Mouse (Mus musculus) layer of hippocampus, postnatal 14 days (tissue): ENCODE results near the gene Tspyl2. TPM values are rescaled to one million over a fixed set of nuclear protein-coding genes. Genes with fewer than 3 reads are reported as not detected.
A peak's percentile ranks its signal among the peaks of the same experiment; 100 is the strongest.
"Not testable (repeated sequence)": the region's sequence is repeated elsewhere in the genome, so short reads cannot be mapped to it uniquely, and the experiment has no call there.

Experiments used
- DNase-seq, 2 experiments: peaks; one replicate each; pipeline ENCODE4 v3.0.0; 2021 to 2022; ENCODE audit warnings: low spot score in 2 of 2, mixed read lengths in 1 of 2
- long read RNA-seq, 2 experiments: library from polyadenylated mRNA; stranded (forward); transcript quantifications; one replicate each; pipeline ENCODE4 v2.0.0; 2021
- total RNA-seq, 2 experiments: library from RNA; stranded (reverse); gene quantifications; 2 replicates each; pipeline ENCODE4 v1.2.3; 2021

Gene Tspyl2
- 10 to 100 TPM; 77.2 to 87.0 TPM for total RNA-seq
- long read RNA-seq, experiment 1, transcript Tspyl2-201 (7 exons, 2,696 nt): major isoform, 24 of 39 reads
- long read RNA-seq, experiment 1, partial matches to known transcripts: 1 of 39 reads
- long read RNA-seq, experiment 1, other reads (novel, unspliced or antisense): 13 of 39 reads
- long read RNA-seq, experiment 2, transcript Tspyl2-201 (7 exons, 2,696 nt): major isoform, 21 of 43 reads
- long read RNA-seq, experiment 2, partial matches to known transcripts: 2 of 43 reads
- long read RNA-seq, experiment 2, other reads (novel, unspliced or antisense): 20 of 43 reads

DNA sequence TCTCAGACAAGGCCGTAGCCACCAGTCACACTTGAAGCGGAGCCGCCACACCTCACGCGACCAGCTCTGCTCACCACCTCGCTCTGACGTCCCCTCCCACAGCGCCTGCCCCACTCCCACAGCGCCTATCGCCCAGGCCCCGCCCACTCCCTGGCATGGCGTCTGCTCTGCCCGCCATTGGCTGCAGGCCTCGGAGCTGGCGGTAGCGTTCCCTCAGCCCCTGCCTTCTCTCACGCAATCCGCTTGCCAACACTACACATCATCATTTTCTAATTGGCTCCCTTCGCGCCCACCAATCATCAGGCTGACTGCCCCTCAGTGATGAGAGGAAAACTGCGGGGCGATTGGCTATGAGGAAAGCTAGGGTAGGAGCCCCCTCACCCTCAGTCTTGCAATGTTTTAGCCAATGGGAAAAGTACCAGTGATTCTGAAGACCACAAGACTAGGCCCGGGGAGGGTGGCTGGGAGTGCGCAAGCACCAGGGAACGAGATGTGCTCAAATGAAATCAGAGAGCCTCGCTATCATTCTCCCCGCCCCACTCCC is at the start of gene Tspyl2:
Gene Tspyl2, minus strand, starts transcription at position 68 of the 544 bp plus-strand sequence.
- peak; percentile 89 to 96 for DNase-seq

DNA sequence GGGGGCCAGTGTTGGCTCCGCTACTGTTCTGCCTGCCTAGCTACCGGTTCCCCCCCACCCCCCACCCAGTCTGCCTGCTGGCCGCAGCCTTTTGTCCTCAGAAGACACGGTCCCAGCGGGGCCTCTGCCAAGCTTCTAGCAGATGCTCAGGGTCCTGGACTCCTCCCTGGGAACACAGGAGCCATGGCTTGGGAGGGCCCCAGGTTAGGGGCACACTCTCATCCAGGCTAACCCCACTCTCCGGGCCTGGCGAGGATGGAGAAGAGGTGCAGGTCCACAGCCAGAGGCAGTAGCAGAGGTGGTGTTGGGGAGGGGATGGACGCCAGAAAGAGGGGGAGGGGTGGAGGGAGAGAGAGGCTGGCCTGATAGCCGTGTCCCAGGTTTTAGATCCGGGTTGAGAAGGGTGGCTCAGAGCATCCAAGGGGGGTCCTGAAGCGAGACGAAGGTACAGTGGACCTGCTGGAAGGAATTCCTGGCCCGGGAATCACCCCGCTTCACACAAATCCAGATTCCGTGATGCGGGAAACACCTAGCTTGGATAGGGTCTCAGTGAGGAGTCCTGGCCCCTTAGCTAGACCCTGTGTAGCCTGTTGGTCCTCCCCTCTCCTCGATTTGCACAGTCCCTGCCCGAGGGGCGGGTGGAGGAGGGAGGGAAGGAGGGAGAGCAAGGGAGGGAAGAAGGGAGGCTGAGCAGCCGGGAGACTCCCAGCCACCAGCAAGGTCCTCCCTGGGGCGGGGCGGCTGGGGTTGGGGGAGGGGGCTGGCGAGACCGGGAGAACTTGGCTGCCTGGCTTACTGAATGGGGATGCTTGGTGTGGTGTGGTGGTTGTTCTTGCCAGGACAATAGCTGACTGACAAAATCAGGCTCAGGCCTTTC is 26.4 kb upstream of the Tspyl2 start, which contains the start of gene Gpr173:
Gene Gpr173, minus strand, starts transcription at position 308 of the 877 bp plus-strand sequence.
- peak; percentile 64 to 65 for DNase-seq

DNA sequence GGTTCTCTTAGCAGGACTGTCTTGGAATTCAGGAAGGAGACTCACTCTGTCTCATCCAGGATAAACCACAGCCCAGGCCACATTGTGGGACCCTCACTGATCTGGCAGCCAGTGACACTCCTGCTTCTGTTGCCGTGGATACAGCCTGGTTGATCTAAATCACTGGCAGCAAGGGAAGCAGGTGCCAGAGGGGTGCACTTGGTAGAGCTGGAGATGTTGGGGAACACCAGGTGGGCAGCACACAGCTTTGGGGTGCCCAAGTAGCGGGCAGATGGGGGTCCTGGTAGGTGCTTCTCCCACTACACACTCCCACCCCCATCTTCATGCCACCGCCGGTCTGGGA is 25.8 kb upstream of the Tspyl2 start:
- DNase-seq: no peak

DNA sequence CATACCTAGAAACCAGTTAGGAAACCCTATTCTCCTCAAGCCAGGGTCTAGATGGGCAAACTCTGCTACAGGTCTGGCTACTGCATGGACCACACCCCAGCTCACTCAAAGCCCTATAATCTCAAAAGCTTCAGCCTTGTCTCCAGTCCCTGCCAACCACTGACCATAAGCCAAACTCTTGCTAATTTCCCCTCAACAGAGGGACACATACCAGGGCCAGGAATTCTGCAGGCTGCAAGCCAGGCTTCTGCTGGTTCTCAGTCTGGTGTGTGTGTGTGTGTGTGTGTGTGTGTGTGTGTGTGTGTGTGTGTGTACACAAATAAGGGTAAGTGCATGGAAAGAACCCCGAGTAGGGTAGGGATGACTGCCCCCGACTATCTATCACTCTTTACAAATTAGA is 24.2 kb upstream of the Tspyl2 start:
- peak; percentile 21 to 32 for DNase-seq

DNA sequence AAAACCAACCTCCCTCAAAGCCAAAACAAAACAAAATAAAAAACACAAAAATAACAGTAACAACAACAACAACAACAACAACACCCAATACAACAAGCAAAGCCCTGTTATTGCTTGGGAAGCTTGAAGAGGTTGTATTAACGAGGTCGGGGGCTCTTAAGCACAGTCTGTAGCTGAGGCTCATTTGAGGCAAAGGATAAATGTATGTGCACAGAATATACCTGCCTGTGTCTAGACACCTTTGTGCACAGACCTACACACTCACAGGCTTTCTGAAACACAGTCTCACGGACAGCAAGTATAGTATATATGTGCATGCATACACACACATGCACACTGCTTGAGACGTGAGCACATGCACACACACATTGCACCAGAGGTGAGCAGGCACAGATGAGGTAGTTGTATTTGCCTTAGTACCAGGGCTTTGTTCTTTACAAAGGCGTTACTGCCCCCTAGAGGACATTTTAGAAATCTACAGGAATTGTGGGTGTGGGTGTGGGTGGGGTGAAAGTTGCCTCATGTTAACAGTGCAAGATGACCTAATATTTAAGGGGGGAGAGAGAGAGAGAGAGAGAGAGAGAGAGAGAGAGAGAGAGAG is 10.4 kb upstream of the Tspyl2 start:
- DNase-seq: peak in 1 of 2 experiments; percentile 52

DNA sequence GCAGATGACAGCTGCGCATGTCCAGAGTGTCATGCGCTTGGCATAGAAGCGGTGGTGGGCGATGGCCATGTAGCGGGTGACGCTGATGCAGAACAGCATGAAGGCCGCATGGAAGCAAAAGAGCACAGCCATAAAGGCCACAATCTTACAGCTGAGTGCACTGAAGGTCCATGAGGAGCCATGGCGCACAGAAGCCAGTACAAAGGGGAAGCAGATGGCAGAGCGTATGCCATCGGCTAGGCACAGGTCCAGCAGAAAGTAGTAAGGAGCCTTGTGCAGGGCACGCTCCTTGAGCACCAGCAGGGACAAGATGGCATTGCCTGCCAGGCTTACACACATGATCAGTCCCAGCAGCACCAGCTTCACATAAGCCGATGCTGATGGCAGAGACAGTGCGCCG is 4.8 kb upstream of the Tspyl2 start:
- DNase-seq: no peak

DNA sequence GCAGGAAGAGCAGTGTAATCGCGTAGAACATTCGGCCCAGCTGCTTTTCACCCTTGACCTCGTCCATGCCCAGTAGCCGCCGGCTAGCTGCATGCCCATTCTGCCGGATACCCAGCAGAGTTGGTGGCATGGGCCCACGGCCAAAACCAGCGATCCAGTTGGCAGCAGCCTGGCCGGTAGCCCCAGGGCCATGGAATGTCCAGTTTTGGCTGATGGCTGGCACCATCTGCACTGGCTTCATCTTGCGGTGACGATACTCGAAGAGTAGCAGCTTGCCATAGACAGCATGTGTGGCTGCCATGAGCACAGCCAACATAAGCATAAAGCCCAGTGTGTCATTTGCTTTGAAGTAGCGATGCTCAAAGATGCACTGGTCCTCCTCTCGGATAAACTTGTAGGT is 4.4 kb upstream of the Tspyl2 start:
- DNase-seq: no peak

DNA sequence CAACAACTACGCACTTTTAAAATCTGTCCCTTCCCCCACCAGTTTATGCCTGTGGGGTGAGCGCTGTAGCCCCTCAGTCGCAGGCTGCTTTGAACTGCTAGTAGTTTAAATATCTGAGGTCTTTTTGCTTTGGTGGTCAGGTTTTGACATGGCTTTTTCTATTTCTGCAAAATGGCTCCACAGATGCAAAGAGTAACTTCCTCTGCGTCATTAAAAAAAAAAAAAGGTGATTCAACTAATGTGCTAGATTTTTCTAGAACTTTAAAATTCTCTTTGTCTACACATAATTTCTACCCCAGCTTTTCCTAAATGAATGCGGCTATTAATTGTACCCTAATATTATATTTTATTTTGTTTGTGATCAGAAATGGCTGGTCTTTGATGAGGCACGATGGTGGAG is 678 bp upstream of the Tspyl2 start:
- DNase-seq: no peak

DNA sequence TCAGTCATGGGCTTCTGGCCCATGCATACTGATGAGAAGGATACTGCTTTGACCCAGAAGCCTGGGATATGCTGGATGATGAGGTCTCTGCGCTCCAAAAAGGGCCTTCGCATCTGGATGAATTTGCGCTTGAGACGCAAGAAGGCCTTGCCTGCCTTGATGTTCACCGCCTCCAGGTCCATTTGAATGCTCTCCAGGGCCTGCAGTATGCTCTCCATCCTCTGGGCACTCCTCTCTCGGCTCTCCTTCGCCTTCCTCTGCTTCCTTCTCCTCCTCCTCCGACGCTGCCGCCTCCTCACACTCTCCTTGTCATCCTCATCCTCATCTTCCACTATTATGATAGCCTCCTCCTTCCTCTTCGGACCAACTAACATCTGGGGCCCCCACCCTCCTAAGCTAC is 729 bp downstream of the Tspyl2 start:
- DNase-seq: no peak

DNA sequence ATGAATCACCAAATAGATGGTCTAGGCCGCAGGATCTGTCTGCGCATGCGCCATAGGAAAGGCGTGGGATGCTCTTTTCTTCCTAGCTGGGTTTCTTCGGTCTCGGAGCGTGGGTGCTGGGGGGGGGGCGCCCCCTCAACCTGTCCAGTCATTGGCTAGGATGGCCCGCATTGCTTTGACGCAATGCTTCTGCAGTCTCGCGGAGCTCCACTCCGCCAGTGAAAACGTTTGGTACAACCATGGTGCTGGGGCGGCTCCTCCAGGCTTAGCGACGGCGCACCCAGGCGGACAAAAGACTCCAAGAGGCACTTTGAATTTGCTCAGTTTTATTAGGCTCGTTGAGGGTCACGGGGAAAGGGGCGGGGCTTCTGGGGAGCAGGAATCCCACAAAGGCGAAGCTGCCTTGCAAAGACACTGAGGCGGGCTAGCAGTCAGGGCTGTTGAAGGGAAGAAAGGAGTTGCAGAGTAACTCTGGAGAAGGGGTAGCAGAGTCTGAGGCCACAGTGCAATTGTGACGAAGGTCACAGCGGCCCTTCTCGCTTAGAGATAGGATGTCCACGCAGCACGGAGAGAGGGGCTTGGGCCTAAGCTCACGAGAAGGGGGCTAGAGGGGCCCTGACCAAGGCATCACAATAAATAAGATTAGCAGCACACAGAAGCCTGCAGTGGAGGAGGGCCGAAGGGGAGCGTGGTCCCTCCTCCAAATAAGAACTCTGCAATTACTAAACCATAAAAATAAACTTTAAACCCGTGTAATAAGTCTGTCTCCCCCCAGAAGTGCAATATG is 5.5 kb downstream of the Tspyl2 start:
- DNase-seq: peak; percentile 81 to 92

DNA sequence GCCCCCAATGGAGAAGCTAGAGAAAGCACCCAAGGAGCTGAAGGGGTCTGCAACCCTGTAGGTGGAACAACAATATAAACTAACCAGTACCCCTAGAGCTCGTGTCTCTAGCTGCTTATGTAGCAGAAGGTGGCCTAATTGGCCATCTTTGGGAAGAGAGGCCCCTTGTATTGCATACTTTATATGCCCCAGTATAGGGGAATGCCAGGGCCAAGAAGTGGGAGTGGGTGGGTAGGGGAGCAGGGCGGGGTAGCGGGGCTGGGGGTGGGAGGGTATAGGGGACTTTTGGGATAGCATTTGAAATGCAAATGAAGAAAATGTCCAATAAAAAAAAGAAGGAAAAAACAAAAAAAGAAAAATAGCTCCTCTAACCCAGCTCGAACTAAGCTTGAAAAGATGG is 6.1 kb downstream of the Tspyl2 start:
- not testable (repeated sequence) for DNase-seq

DNA sequence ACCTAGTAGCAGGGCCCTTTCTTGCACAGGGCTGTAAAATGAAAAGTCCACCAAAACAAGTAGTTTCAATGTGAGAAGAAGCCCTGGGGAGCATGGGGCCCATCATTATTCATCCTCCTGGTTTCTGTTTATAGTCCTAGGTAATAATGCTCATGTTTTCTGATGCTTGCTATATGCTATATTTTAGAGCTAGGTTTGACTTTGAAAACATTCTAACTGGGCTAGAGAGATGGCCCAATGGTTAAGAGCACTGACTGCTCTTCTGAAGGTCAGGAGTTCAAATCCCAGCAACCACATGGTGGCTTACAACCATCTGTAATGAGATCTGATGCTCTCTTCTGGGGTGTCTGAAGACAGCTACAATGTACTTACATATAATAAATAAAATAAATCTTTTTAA is 12.8 kb downstream of the Tspyl2 start:
- not testable (repeated sequence) for DNase-seq

DNA sequence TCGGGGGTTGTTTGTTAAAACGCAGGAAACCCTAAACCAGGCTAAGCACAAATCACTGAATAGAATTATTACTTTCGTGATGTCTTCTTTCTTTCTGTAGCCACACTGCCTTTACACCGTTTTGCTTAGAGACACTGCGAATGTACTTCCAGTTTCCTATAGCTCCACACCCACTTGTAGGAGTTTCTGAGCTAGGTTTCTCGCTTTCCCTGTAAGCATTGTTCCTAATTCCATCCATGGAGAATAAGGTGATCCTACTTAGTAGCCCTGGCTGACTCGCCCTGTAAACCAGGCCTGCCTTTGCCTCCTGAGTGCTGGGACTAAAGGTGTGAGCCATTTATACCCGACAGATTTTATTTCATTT is 14.6 kb downstream of the Tspyl2 start:
- DNase-seq: no peak

DNA sequence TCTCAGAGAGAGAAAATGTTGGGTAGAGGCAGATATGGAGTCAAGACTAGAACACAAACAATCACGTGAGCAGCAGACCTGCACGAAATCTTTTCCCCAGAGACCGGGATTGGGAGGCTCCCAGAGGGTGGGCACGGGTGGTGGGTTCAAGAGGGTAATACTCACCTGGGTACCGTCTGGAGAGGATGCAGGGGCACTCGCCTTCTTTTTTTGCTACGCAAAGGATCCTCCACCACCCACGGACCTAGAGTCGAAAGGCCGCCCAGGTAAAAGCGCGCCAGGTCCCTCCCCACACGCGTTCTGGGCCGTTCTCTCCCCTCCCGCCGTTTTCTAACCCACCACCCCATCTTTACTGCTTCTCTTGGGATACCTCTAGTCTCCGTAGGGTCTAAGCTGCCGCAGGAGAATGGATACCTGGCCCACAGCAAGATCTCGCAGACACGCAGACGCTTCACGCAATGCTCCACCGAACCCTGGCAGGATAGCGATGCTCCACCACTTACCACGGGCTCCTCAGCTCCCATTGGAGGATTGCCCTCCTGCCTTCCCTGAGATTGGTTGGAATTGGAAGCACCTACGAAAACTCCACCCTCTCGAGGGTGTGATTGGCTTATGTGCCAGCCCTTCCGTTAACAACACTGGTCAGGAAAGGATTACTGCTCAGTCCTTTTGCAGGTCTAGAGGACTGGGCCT is 15.1 kb downstream of the Tspyl2 start, which contains the start of gene Kantr:
Gene Kantr, minus strand, starts transcription at position 500 of the 693 bp plus-strand sequence.
- peak; percentile 70 to 88 for DNase-seq

DNA sequence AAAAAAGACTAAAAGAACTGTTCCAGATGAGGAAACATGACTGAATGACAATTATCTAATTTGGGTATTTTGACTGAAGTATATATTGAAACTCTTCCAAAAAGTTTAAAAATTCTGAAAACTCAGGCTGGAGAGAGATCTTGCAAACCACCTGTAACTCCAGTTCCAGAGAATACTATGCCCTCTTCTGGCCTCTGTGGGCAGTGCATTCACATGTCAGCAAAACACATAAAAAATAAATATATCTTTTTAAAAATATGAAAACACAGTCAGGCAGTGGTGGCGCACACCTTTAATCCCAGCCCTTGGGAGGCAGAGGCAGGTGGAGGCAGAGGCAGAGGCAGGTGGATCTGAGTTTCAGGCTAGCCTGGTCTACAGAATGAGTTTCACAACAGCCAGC is 18.6 kb downstream of the Tspyl2 start:
- no peak for DNase-seq

DNA sequence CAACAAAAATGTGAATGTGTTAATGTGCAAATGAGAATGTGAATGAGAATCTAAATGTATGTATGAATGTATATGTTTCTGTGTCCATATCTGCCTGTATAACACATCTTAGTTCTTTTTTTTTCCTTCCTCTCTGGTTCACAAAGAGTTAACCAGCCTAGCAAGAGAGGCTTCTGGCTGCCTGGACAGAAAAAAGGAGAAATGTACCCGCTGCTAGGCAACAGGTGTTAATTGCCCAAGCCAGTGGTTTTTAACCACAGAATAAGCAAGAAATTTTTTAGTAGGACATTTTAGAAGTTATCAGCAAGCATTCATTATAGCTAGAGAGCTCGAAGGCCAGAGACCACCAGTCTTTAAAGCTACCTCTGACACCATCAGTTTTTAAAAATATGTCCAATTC is 19.4 kb downstream of the Tspyl2 start:
- DNase-seq: no peak

DNA sequence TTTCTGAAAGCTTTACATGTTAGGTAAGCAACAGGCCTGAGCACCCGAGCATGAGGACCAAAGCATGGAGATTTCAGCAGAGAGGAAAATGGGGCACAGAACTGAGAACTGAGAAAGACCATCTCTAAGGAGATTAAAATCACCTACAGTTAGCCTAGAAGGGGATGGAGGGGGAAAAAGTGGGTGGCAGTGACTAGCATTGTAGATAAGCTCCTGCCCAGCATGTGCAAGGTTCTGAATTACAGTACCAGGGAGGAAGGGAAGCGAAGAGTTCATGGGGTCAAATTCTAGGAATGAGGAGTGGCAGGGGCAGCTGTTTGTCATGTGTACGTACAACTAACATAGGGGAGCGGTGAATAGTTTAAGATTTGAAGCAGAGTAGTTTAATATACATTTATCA is 21.7 kb downstream of the Tspyl2 start:
- DNase-seq: no peak

DNA sequence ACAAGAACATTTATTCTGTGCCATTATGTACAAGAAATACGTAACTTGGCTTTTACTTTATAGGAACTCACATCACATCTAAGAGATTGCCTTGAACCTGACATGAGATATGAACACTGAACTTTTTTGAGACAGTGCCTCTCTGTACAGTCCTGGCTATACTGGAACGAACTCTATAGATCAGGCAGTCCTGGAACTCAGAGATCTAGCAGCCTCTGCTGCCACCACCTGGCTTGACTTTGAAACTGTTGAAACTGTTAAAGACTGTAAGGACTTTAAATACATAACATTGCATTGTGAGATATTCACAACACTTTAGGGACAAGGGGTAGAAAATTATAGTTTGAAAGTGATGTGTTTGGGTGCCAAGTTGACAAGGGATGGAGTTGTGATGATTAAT is 34.3 kb downstream of the Tspyl2 start:
- DNase-seq: peak; percentile 4 to 18

DNA sequence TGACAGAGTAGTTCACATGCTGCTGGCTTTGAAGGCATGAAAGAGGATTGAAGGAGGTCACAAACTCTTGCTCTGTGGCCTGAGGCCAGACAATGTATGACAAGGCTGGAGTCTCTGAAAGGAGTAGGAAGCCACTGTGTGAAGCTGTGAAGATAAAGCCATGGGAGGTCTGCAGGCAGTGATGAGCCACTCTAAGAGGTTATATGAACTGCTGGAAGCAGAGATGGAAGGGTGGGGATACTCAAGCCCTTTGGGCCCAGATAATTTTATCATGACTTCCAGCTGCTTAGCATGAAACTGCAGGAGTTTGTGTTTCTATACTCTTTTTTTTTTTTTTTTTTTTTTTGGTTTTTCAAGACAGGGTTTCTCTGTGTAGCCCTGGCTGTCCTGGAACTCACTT is 34.9 kb downstream of the Tspyl2 start:
- DNase-seq: no peak

DNA sequence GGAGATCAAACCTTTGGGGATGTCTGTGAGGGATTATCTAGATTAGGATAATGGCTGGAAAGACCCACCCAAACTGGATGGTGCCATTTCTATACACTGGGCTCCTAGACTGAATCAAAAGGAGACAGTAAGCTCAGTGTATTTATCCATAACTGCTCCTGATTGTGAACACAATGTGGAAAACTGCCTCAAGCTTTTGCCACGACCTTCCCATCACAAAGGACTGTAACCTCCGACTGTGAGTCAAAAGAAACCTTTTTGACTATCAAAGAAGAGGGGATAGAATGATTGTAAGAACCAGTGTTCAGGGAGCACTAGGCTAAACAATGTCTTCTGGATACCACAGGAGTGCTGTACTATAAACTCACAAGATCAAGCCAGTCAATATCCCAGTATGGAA is 36.0 kb downstream of the Tspyl2 start:
- no peak for DNase-seq
